Mouse (Mus musculus): ENCODE results near the gene Ythdf2. TPM values are rescaled to one million over a fixed set of nuclear protein-coding genes. Genes with fewer than 3 reads are reported as not detected.

Ythdf2 gene
- total and polyA plus RNA-seq, 3 experiments = 65.2 to 84.3 (median 70.3) TPM

GRCm38 (mm10) chr4:132151673-132152072, 60.4 kb downstream of the Ythdf2 start:
- Histone ChIP-seq H3K36me3 (replicated peaks) (no peaks in the 10 kb centered on the region), H3K4me1 (ENCODE audit: insufficient read depth, low read depth, low read length) (no peaks in the 10 kb centered on the region), H3K9me3 (replicated peaks) (no peaks in the 10 kb centered on the region), H3K27me3 (ENCODE audit: insufficient read depth, low read length) (peaks cover 20% of the 10 kb centered on the region), H3K4me3 (ENCODE audit: low read depth, low read length) (no peak overlapping the region)
- ATAC-seq (ENCODE audit: extremely low read depth, insufficient number of reproducible peaks, low FRiP score, poor library complexity, severe bottlenecking) (no peak), DNase-seq (ENCODE audit: low spot score) (no peak)
- TF ChIP-seq GATA1 (IDR thresholded peaks at IDR 0.05; ENCODE audit: borderline replicate concordance, low read length) = no peak
- TF ChIP-seq TAL1 (conservative IDR thresholded peaks at IDR 0.05; ENCODE audit: low read depth, low read length) = no peak
- TF ChIP-seq POLR2AphosphoS5 (IDR thresholded peaks at IDR 0.05; ENCODE audit: insufficient replicate concordance, low read depth, low read length) = no peak
- TF ChIP-seq GATA2 (IDR thresholded peaks at IDR 0.05; ENCODE audit: borderline replicate concordance, low read depth, low read length) = no peak
- no peak for TF ChIP-seq CTCF (IDR thresholded peaks at IDR 0.05; ENCODE audit: low read depth, low read length)

GRCm38 (mm10) chr4:132146201-132146600, 65.9 kb downstream of the Ythdf2 start:
- TF ChIP-seq POLR2AphosphoS5 (IDR thresholded peaks at IDR 0.05; ENCODE audit: insufficient replicate concordance, low read depth, low read length) (no peak), CTCF (IDR thresholded peaks at IDR 0.05; ENCODE audit: low read depth, low read length) (no peak), GATA2 (IDR thresholded peaks at IDR 0.05; ENCODE audit: borderline replicate concordance, low read depth, low read length) (no peak), GATA1 (IDR thresholded peaks at IDR 0.05; ENCODE audit: borderline replicate concordance, low read length) (no peak), TAL1 (conservative IDR thresholded peaks at IDR 0.05; ENCODE audit: low read depth, low read length) (no peak)
- H3K4me3 ChIP-seq (ENCODE audit: low read depth, low read length) = no peak overlapping the region
- H3K27me3 ChIP-seq (ENCODE audit: insufficient read depth, low read length) = peaks cover 30% of the 10 kb centered on the region
- H3K36me3 ChIP-seq (replicated peaks) = no peaks in the 10 kb centered on the region
- no peaks in the 10 kb centered on the region; the same call in 1 of the 2 replicates for H3K4me1 ChIP-seq (ENCODE audit: insufficient read depth, low read depth, low read length)
- ATAC-seq (ENCODE audit: extremely low read depth, insufficient number of reproducible peaks, low FRiP score, poor library complexity, severe bottlenecking) (no peak), DNase-seq (ENCODE audit: low spot score) (no peak)
- peaks cover 5% of the 10 kb centered on the region; the same call in 1 of the 2 replicates for H3K9me3 ChIP-seq (replicated peaks)

GRCm38 (mm10) chr4:132145092-132145491, 67.0 kb downstream of the Ythdf2 start:
- no peak for DNase-seq (ENCODE audit: low spot score)
- peaks cover 33% of the 10 kb centered on the region for H3K27me3 ChIP-seq (ENCODE audit: insufficient read depth, low read length)
- H3K4me3 ChIP-seq (ENCODE audit: low read depth, low read length) = no peak overlapping the region
- H3K9me3 ChIP-seq (replicated peaks) = peaks cover 5% of the 10 kb centered on the region; the same call in 1 of the 2 replicates
- no peaks in the 10 kb centered on the region; the same call in 1 of the 2 replicates for H3K4me1 ChIP-seq (ENCODE audit: insufficient read depth, low read depth, low read length)
- no peaks in the 10 kb centered on the region for H3K36me3 ChIP-seq (replicated peaks)
- ATAC-seq (ENCODE audit: extremely low read depth, insufficient number of reproducible peaks, low FRiP score, poor library complexity, severe bottlenecking) = no peak
- TF ChIP-seq POLR2AphosphoS5 (IDR thresholded peaks at IDR 0.05; ENCODE audit: insufficient replicate concordance, low read depth, low read length) (no peak), TAL1 (conservative IDR thresholded peaks at IDR 0.05; ENCODE audit: low read depth, low read length) (no peak), CTCF (IDR thresholded peaks at IDR 0.05; ENCODE audit: low read depth, low read length) (no peak), GATA1 (IDR thresholded peaks at IDR 0.05; ENCODE audit: borderline replicate concordance, low read length) (no peak), GATA2 (IDR thresholded peaks at IDR 0.05; ENCODE audit: borderline replicate concordance, low read depth, low read length) (no peak)

DNA sequence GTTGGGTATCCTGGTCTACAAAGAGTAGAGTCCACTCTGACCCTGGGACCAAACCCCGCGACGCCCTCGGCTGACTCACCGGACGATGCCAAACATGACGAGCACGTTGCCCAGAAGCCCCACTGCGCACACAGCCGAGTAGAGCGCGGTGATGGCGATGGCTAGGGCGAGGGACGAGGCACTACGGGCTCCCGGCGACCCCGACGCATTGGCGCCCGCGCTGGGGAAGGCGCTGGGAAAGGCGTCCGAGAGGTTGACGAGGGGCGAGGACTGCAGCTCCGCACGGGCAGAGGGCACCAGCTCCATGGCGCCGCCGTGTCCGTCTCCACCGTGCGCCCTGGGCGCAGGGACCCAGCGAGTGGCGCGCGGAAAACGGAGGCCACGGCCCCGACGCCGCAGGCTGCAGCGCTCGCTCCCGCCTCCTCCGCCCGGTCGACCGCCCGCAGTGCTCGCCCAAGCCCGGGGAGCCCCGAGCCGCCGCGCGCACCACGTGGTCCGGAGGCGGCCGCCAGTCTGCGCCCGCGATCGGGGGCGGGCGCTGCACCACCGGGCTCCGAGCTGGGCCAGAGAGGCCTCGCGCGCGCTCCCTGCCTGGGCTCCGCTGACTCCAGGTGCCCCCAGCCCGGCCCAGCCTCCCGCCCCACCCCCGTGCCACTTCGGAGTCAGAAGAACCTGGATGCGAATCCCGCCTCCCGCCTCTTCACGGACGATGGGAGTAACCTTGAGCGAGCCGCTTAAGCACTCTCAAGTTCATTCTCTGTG, 67.8 kb downstream of the Ythdf2 start, which contains the start of gene Oprd1:
Gene Oprd1 (minus strand): TSS at position 407 of the 762 bp plus-strand sequence.
- no peak for DNase-seq (ENCODE audit: low spot score)
- no peak for TF ChIP-seq GATA2 (IDR thresholded peaks at IDR 0.05; ENCODE audit: borderline replicate concordance, low read depth, low read length)
- no peak for TF ChIP-seq POLR2AphosphoS5 (IDR thresholded peaks at IDR 0.05; ENCODE audit: insufficient replicate concordance, low read depth, low read length)
- no peak for TF ChIP-seq GATA1 (IDR thresholded peaks at IDR 0.05; ENCODE audit: borderline replicate concordance, low read length)
- TF ChIP-seq CTCF (IDR thresholded peaks at IDR 0.05; ENCODE audit: low read depth, low read length) = no peak
- no peak for TF ChIP-seq TAL1 (conservative IDR thresholded peaks at IDR 0.05; ENCODE audit: low read depth, low read length)
- no peaks in the 10 kb centered on the region for H3K36me3 ChIP-seq (replicated peaks)
- peaks cover 5% of the 10 kb centered on the region; the same call in 1 of the 2 replicates for H3K9me3 ChIP-seq (replicated peaks)
- H3K4me1 ChIP-seq (ENCODE audit: insufficient read depth, low read depth, low read length) = no peaks in the 10 kb centered on the region; the same call in 1 of the 2 replicates
- H3K4me3 ChIP-seq (ENCODE audit: low read depth, low read length) = no peak within 1 kb of the TSS
- ATAC-seq (ENCODE audit: extremely low read depth, insufficient number of reproducible peaks, low FRiP score, poor library complexity, severe bottlenecking) = no peak
- H3K27me3 ChIP-seq (ENCODE audit: insufficient read depth, low read length) = peaks cover 35% of the 10 kb centered on the region

- TF ChIP-seq TAL1 (conservative IDR thresholded peaks at IDR 0.05; ENCODE audit: low read depth, low read length) = no peak
- no peak for TF ChIP-seq GATA2 (IDR thresholded peaks at IDR 0.05; ENCODE audit: borderline replicate concordance, low read depth, low read length)
- no peak for TF ChIP-seq GATA1 (IDR thresholded peaks at IDR 0.05; ENCODE audit: borderline replicate concordance, low read length)
- no peak for TF ChIP-seq POLR2AphosphoS5 (IDR thresholded peaks at IDR 0.05; ENCODE audit: insufficient replicate concordance, low read depth, low read length)
- TF ChIP-seq CTCF (IDR thresholded peaks at IDR 0.05; ENCODE audit: low read depth, low read length) = 0 out of 2 replicates have a peak, but pooled peaks have one; percentile 31
- no peaks in the 10 kb centered on the region for H3K9me3 ChIP-seq (replicated peaks)
- H3K4me3 ChIP-seq (ENCODE audit: low read depth, low read length) = no peak overlapping the region
- no peak for DNase-seq (ENCODE audit: low spot score)
- peaks cover 3% of the 10 kb centered on the region; the same call in 1 of the 2 replicates for H3K4me1 ChIP-seq (ENCODE audit: insufficient read depth, low read depth, low read length)
- no peak for ATAC-seq (ENCODE audit: extremely low read depth, insufficient number of reproducible peaks, low FRiP score, poor library complexity, severe bottlenecking)
- H3K36me3 ChIP-seq (replicated peaks) = no peaks in the 10 kb centered on the region
- peaks cover 52% of the 10 kb centered on the region for H3K27me3 ChIP-seq (ENCODE audit: insufficient read depth, low read length)
Observed at GRCm38 (mm10) chr4:132138640-132139039, 73.5 kb downstream of the Ythdf2 start.

DNA sequence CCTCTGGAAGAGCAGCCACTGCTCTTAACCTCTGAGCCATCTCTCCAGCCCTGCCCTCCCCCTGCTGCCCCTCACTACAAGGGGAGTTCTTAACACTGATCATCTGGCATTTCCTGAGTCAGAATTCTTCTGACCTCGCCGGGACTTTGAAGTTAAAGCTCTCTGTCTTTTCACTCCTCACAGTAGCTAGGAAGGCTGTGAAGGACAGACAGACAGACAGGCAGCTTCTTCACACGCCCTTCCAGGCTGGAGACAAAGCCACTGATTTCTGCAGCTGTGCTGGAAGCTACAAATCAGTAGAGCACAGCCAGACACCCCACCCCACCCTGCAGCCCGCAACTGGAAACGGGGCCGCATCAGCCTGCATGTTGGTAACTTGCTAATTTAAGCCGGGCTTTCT, 75.1 kb downstream of the Ythdf2 start:
- Histone ChIP-seq H3K27me3 (ENCODE audit: insufficient read depth, low read length) (peaks cover 52% of the 10 kb centered on the region), H3K36me3 (replicated peaks) (no peaks in the 10 kb centered on the region), H3K9me3 (replicated peaks) (no peaks in the 10 kb centered on the region), H3K4me1 (ENCODE audit: insufficient read depth, low read depth, low read length) (peaks cover 6% of the 10 kb centered on the region; the same call in 1 of the 2 replicates), H3K4me3 (ENCODE audit: low read depth, low read length) (no peak overlapping the region)
- no peak for DNase-seq (ENCODE audit: low spot score)
- TF ChIP-seq GATA1 (IDR thresholded peaks at IDR 0.05; ENCODE audit: borderline replicate concordance, low read length) = no peak
- ATAC-seq (ENCODE audit: extremely low read depth, insufficient number of reproducible peaks, low FRiP score, poor library complexity, severe bottlenecking) = no peak

Other genes with a start within 250 kb of the Ythdf2 start
- gene Gm10300, start 137.6 kb downstream of the Ythdf2 start, total RNA-seq (2014; fragmentation: Nextera tagmentation) = 0.63 and 1.2 TPM in 2 replicates
- 0.16 and 0.46 TPM in 2 replicates for gene Gm10300, start 137.6 kb downstream of the Ythdf2 start, total RNA-seq (2017)
- 0.26 and 0.28 TPM in 2 replicates for gene Gm10300, start 137.6 kb downstream of the Ythdf2 start, polyA plus RNA-seq (2012)
- gene Epb41, start 137.0 kb downstream of the Ythdf2 start, total RNA-seq (2014; fragmentation: Nextera tagmentation) = 329 and 560 TPM in 2 replicates
- 97.8 and 129 TPM in 2 replicates for gene Epb41, start 137.0 kb downstream of the Ythdf2 start, total RNA-seq (2017)
- gene Epb41, start 137.0 kb downstream of the Ythdf2 start, polyA plus RNA-seq (2012) = 119 and 152 TPM in 2 replicates
- gene Oprd1, start 67.8 kb downstream of the Ythdf2 start, total RNA-seq (2014; fragmentation: Nextera tagmentation) = not detected in 2 replicates
- gene Oprd1, start 67.8 kb downstream of the Ythdf2 start, total RNA-seq (2017) = under 0.01 and 0.16 TPM in 2 replicates
- not detected in 2 replicates for gene Oprd1, start 67.8 kb downstream of the Ythdf2 start, polyA plus RNA-seq (2012)
- gene Gmeb1, start 49.3 kb upstream of the Ythdf2 start, total RNA-seq (2014; fragmentation: Nextera tagmentation) = 16.8 and 25.4 TPM in 2 replicates
- gene Gmeb1, start 49.3 kb upstream of the Ythdf2 start, total RNA-seq (2017) = 16.1 and 16.5 TPM in 2 replicates
- 13.5 and 19.2 TPM in 2 replicates for gene Gmeb1, start 49.3 kb upstream of the Ythdf2 start, polyA plus RNA-seq (2012)
- 52.8 and 64.5 TPM in 2 replicates for gene Taf12, start 62.1 kb upstream of the Ythdf2 start, total RNA-seq (2014; fragmentation: Nextera tagmentation)
- gene Taf12, start 62.1 kb upstream of the Ythdf2 start, total RNA-seq (2017) = 48.7 and 63.3 TPM in 2 replicates
- gene Taf12, start 62.1 kb upstream of the Ythdf2 start, polyA plus RNA-seq (2012) = 15.9 and 16.8 TPM in 2 replicates
- gene Rab42, start 91.1 kb upstream of the Ythdf2 start, total RNA-seq (2014; fragmentation: Nextera tagmentation) = 1.4 TPM in 1 of 2 replicates, not detected in the other
- 0.52 TPM in 1 of 2 replicates, not detected in the other for gene Rab42, start 91.1 kb upstream of the Ythdf2 start, total RNA-seq (2017)
- 0.95 and 1.0 TPM in 2 replicates for gene Rab42, start 91.1 kb upstream of the Ythdf2 start, polyA plus RNA-seq (2012)
- gene Trnau1ap, start 117.2 kb upstream of the Ythdf2 start, total RNA-seq (2014; fragmentation: Nextera tagmentation) = 21.6 and 22.8 TPM in 2 replicates
- gene Trnau1ap, start 117.2 kb upstream of the Ythdf2 start, total RNA-seq (2017) = 40.2 and 49.0 TPM in 2 replicates
- 29.1 and 37.6 TPM in 2 replicates for gene Trnau1ap, start 117.2 kb upstream of the Ythdf2 start, polyA plus RNA-seq (2012)
- 24.2 and 26.8 TPM in 2 replicates for gene Rcc1, start 141.3 kb upstream of the Ythdf2 start, total RNA-seq (2014; fragmentation: Nextera tagmentation)
- 38.6 and 39.2 TPM in 2 replicates for gene Rcc1, start 141.3 kb upstream of the Ythdf2 start, total RNA-seq (2017)
- 70.0 and 86.0 TPM in 2 replicates for gene Rcc1, start 141.3 kb upstream of the Ythdf2 start, polyA plus RNA-seq (2012)
- 72.5 and 86.2 TPM in 2 replicates for gene Phactr4, start 210.2 kb upstream of the Ythdf2 start, total RNA-seq (2014; fragmentation: Nextera tagmentation)
- gene Phactr4, start 210.2 kb upstream of the Ythdf2 start, total RNA-seq (2017) = 5.5 and 7.7 TPM in 2 replicates
- 15.0 and 15.2 TPM in 2 replicates for gene Phactr4, start 210.2 kb upstream of the Ythdf2 start, polyA plus RNA-seq (2012)